Mouse (Mus musculus) lung, postnatal 0 days (tissue): ENCODE measurements at regions not wholly inside any gene's neighbourhood (a gene's known extent, or its start where the extent isn't known, plus 50 kb on each side); places are given as distances from the start of the nearest gene placed in this dataset.

ENCODE experiments used
- CTCF ChIP-seq: IDR thresholded peaks from 2 replicates; pipeline ENCODE4 v1.5.1; 2016; ENCODE audit warnings: antibody characterized with exemption, mild to moderate bottlenecking
- EP300 ChIP-seq: IDR thresholded peaks from 2 replicates; pipeline ENCODE4 v1.6.1; 2016; ENCODE audit warnings: antibody characterized with exemption, mild to moderate bottlenecking, control low read depth

- TF ChIP-seq CTCF (no peak), EP300 (no peak)
Measured at GRCm38 (mm10) chr1:72936231-72936630, 61.5 kb upstream of the Igfbp5 start.
